Mouse (Mus musculus) neural tube, embryonic 15.5 days (tissue): ENCODE measurements around the gene Ifng. TPM values are rescaled to one million over a fixed set of nuclear protein-coding genes. Genes with fewer than 3 reads are reported as not detected.

Experiments
- ATAC-seq: fragments of 200-750 bp; cut with Nextera tagmentation; 2 replicates; pipeline ENCODE4 v1.8.0; 2017; ENCODE audit warnings: mild to moderate bottlenecking, moderate TSS enrichment, moderate library complexity; ENCODE audit not compliant: low FRiP score
- H3K27ac ChIP-seq: fragments of 300-500 bp; sonication (generic); replicated peaks from 2 replicates; pipeline ENCODE4 v1.5.1; 2015; ENCODE audit warnings: mild to moderate bottlenecking, inconsistent platforms
- H3K27me3 ChIP-seq: fragments of 300-500 bp; sonication (generic); replicated peaks from 2 replicates; pipeline ENCODE4 v1.6.1; 2015; ENCODE audit warnings: inconsistent platforms
- H3K36me3 ChIP-seq: fragments of 300-500 bp; sonication (generic); 2 replicates; pipeline ENCODE4 v1.6.1; 2015; ENCODE audit warnings: inconsistent platforms
- H3K4me1 ChIP-seq: fragments of 300-500 bp; sonication (generic); 2 replicates; pipeline ENCODE4 v1.6.1; 2015; ENCODE audit warnings: inconsistent platforms
- H3K4me2 ChIP-seq: fragments of 300-500 bp; sonication (generic); 2 replicates; pipeline ENCODE4 v1.6.1; 2015; ENCODE audit warnings: inconsistent platforms, mild to moderate bottlenecking, moderate library complexity
- H3K4me3 ChIP-seq: fragments of 300-500 bp; sonication (generic); replicated peaks from 2 replicates; pipeline ENCODE4 v1.5.1; 2015; ENCODE audit warnings: mild to moderate bottlenecking, inconsistent platforms
- H3K9ac ChIP-seq: fragments of 300-500 bp; sonication (generic); replicated peaks from 2 replicates; pipeline ENCODE4 v1.6.1; 2015; ENCODE audit warnings: mild to moderate bottlenecking, inconsistent platforms
- H3K9me3 ChIP-seq: fragments of 300-500 bp; sonication (generic); replicated peaks from 2 replicates; pipeline ENCODE4 v1.6.1; 2016; ENCODE audit warnings: inconsistent platforms
- WGBS: fragments of 180-500 bp; shearing (Covaris S2); methylation state at CpG from one replicate; pipeline ENCODE4 v1.1.7; 2015; ENCODE audit warnings: mixed read lengths; 5-methylcytosine and 5-hydroxymethylcytosine counted together
- polyA plus RNA-seq: library from polyadenylated mRNA; unstranded; fragments of >200 nt; fragmentation: Nextera tagmentation; extraction: Ambion mirVana; gene quantifications from 2 replicates; pipeline ENCODE4 v1.2.1, GENCODE M21; 2015

The Ifng gene
- polyA plus RNA-seq, 1 experiment from 2014 or later, result not detected

- Histone ChIP-seq H3K4me1 (no peaks in the 10 kb centered on the region), H3K9me3 (no peaks in the 10 kb centered on the region), H3K27ac (no peak overlapping the region), H3K4me2 (no peak overlapping the region), H3K36me3 (no peaks in the 10 kb centered on the region), H3K27me3 (no peaks in the 10 kb centered on the region), H3K4me3 (no peak overlapping the region), H3K9ac (no peak overlapping the region)
- 91% methylated on average over 7 of the region's 7 CpGs for WGBS
- ATAC-seq, result no peak
Measured at GRCm38 (mm10) chr10:118480793-118481192, 39.9 kb downstream of the Ifng start.

- Histone ChIP-seq H3K4me1 (no peaks in the 10 kb centered on the region), H3K9me3 (no peaks in the 10 kb centered on the region), H3K9ac (no peak overlapping the region), H3K27ac (no peak overlapping the region), H3K36me3 (no peaks in the 10 kb centered on the region), H3K27me3 (no peaks in the 10 kb centered on the region), H3K4me2 (no peak overlapping the region), H3K4me3 (no peak overlapping the region)
- 92% methylated on average over 1 of the region's 1 CpGs for WGBS
- no peak for ATAC-seq
Measured at GRCm38 (mm10) chr10:118494109-118494508, 53.3 kb downstream of the Ifng start.

- H3K4me3 ChIP-seq, result no peak overlapping the region
Measured at GRCm38 (mm10) chr10:118495362-118495761, 54.5 kb downstream of the Ifng start.

More at GRCm38 (mm10) chr10:118495362-118495761, 54.5 kb downstream of the Ifng start:
- no peaks in the 10 kb centered on the region for H3K4me1 ChIP-seq
- H3K9ac ChIP-seq, result no peak overlapping the region
- H3K27me3 ChIP-seq, result no peaks in the 10 kb centered on the region
- ATAC-seq, result no peak
- H3K36me3 ChIP-seq, result no peaks in the 10 kb centered on the region
- H3K27ac ChIP-seq, result no peak overlapping the region
- no peaks in the 10 kb centered on the region for H3K9me3 ChIP-seq
- 76% methylated on average over 1 of the region's 1 CpGs for WGBS
- no peak overlapping the region for H3K4me2 ChIP-seq

Other genes starting within 250 kb of the Ifng start
- gene Il22, start 236.1 kb upstream of the Ifng start, polyA plus RNA-seq, result 0.22 TPM in 1 of 2 replicates, not detected in the other
- 0.15 and 0.22 TPM in 2 replicates for gene Gm32717, start 200.3 kb upstream of the Ifng start, polyA plus RNA-seq
- gene Gm32802, start 182.4 kb upstream of the Ifng start, polyA plus RNA-seq, result 0.15 and 0.22 TPM in 2 replicates
- gene Iltifb, start 146.0 kb upstream of the Ifng start, polyA plus RNA-seq, result not detected in 2 replicates
- gene Gm9040, start 114.1 kb upstream of the Ifng start, polyA plus RNA-seq, result not detected in 2 replicates
- not detected in 2 replicates for gene Gm9044, start 108.6 kb upstream of the Ifng start, polyA plus RNA-seq
- gene Gm9045, start 103.2 kb upstream of the Ifng start, polyA plus RNA-seq, result 0.09 TPM in 1 of 2 replicates, not detected in the other
- gene Gm9046, start 97.8 kb upstream of the Ifng start, polyA plus RNA-seq, result not detected in 2 replicates
- not detected in 2 replicates for gene Gm9048, start 92.4 kb upstream of the Ifng start, polyA plus RNA-seq
- gene Gm9049, start 86.9 kb upstream of the Ifng start, polyA plus RNA-seq, result 0.09 TPM in 1 of 2 replicates, not detected in the other